Mouse (Mus musculus): ENCODE results near the gene Cul7.
A peak's percentile ranks its signal among the peaks of the same experiment; 100 is the strongest.

Gene Cul7

GRCm38 (mm10) chr17:46628791-46629684, 21.1 kb upstream of the Cul7 start, which contains the start of gene Ptk7:
TSS of gene Ptk7 (minus strand) at chr17:46629504.
- DNase-seq (ENCODE audit: low read depth) = peak; percentile 85

DNA sequence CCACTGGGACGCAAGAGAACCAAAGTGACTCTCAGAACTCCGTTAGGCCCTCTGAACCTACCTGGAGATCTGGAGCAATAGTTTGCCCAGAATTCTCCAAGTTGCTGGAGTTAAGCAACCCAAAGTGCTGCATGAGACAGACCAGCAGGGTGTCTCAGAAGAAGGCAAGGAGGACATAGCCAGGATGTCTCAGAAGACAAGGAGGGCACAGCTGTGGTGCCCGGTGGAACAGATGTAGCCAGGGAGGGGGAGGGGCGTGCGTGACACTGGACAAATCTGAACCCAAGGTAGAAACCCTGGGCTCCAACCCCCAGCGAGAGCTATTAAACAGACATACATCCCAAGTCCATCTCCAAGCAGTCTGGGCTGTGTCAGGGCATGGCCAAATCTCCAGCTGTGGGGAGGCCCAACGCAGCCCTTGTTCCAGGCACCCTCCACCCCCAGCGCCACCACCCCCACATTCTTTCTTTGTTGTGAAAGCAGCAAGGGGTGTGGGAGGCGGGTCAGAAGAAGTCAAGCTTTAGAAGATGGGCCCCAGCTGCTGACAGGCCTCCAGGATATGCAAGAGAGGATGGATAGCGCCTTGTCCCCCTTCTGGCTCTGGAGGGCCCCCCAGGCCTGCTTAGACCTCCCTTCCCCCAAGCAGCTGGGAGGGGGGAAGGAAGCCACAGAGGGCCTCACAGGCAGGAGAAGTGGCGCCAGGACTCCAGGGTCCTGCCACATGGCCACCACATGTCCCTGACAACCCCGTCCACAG, 20.3 kb upstream of the Cul7 start:
- DNase-seq (ENCODE audit: low read depth) = peak; percentile 74

GRCm38 (mm10) chr17:46636831-46637523, 13.2 kb upstream of the Cul7 start:
- peak; percentile 93 for DNase-seq (ENCODE audit: low read depth)

- DNase-seq (ENCODE audit: low read depth) = no peak
These were observed 10.2 kb upstream of the Cul7 start for GRCm38 (mm10) chr17:46639929-46640328.

- no peak for DNase-seq (ENCODE audit: low read depth)
These were observed 8.1 kb upstream of the Cul7 start for GRCm38 (mm10) chr17:46642060-46642459.

DNA sequence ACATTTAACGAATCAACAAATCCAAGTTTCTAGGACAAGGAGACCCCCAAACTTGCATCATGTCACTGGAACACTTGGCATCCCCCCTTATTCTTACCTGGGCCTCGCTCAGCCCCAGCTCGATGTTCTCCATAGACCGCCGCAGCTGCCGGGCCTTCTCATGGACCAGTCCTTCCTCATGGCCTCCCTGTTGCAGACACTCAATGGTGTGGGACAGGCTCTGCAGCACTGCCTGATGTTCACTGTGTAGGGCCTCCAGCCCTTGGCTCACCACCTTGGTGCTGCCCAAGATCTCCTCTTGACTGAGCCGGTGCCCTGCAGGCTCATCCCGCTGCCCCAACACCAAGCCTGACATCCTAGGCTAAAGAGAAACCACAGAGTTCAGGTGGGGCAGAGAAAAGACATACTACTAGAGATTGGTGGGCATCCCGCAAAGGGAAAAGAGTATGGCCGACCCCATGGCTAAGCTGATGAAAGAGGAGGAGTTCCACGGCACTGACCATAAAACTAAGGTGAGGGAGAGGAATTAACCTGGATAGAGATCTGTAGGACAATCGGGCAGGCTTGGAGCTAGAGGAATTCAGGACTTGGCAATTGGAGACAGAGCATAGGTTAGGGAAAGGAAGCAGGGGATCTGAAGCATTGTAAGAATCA, 5.9 kb upstream of the Cul7 start:
- DNase-seq (ENCODE audit: low read depth) = no peak

GRCm38 (mm10) chr17:46644916-46645475, 5.1 kb upstream of the Cul7 start:
- peak; percentile 58 for DNase-seq (ENCODE audit: low read depth)

DNA sequence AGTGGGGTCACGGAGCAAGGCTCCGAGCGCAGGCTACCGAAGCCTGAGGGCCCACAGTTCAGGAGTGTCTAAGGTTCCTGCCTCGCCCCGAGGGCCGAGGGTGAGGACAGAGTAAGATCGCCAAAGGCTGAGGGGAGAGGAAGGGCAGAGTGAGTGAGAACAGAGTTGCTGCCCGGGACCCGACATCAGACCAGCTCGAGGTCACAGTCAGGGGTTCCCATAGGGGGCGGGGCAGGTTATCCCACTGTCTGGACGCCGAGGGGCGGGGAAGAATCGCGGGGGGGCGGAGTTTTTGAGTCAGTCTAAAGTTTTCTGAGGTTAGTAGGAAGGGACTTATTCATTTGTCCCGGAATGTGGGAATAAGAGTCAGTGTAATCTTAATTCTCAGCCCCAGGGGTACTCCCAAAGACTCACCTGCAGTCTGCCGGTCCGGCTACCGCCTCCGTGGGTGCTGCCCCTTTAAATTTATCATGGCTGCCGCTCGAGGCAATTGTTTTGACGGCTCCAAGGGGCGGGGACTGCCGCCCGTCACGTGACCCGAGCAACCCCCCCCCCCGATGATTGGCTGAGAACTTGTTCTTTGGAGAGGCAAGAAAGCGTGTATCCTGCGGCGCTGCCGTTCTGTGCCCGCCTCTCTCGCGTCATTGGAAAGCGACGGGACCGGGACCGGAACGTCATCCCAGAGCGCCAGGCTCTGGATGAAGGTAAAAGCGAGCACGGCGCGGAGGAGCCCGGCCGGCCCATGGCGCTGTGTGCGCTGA, 4.4 kb upstream of the Cul7 start, which contains the start of the genes Klc4 and Mrpl2:
Gene Klc4 (minus strand): TSS at position 462 of the 761 bp plus-strand sequence.
Gene Mrpl2 (plus strand): TSS at position 669 of the 761 bp plus-strand sequence.
- DNase-seq (ENCODE audit: low read depth) = peak; percentile 99

- no peak for DNase-seq (ENCODE audit: low read depth)
These were observed 3.8 kb upstream of the Cul7 start for GRCm38 (mm10) chr17:46646322-46646662.

DNA sequence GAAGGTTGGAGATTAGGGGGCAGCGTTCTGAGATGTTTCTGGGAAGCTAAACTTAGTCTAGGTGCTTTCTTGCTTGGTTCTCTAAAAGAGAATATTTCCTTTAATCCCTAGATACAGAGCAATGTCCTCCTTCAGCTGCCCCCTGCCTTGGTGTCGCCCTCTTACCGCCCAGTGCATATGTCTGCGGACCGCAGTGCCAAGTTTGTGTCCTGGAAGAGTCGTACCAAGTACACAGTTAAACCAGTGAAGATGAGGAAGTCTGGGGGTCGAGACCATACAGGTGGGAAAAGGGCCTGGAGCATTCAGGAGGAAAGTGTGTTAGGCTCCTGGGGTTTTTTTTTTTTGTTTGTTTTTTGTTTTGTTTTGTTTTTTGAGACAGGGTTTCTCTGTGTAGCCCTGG, 2.9 kb upstream of the Cul7 start:
- no peak for DNase-seq (ENCODE audit: low read depth)

- DNase-seq (ENCODE audit: low read depth) = no peak
These were observed 1.7 kb upstream of the Cul7 start for GRCm38 (mm10) chr17:46648436-46648835.

DNA sequence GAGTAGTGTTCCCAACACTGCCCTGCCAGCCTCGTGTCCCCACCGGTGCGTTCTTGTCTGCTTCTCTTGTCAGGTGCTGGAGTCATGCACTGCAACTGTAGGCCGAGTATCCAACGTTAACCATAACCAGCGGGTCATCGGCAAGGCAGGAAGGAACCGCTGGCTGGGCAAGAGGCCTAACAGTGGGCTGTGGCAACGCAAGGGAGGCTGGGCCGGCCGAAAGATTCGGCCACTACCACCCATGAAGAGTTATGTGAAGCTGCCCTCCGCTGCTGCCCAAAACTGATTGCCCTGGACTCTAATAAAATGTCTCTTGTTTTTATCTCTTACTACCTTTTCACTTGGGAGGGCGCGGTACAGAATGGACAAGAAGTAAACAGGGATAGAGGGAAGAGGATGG, 326 bp upstream of the Cul7 start:
- DNase-seq (ENCODE audit: low read depth) = no peak

DNA sequence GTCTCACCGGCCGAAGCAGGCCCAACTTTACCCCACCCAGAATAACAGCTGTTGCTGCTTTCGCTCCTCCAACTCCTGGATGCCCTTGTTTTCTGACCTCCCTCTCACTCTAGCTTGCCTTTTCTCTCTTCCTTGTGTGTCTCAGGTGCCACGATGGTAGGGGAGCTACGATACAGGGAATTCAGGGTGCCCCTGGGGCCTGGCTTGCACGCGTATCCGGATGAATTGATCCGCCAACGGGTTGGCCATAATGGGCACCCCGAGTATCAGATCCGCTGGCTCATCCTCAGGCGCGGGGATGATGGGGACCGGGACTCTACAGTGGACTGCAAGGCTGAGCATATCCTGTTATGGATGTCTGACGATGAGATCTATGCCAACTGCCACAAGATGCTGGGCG, 1.2 kb downstream of the Cul7 start:
- no peak for DNase-seq (ENCODE audit: low read depth)

DNA sequence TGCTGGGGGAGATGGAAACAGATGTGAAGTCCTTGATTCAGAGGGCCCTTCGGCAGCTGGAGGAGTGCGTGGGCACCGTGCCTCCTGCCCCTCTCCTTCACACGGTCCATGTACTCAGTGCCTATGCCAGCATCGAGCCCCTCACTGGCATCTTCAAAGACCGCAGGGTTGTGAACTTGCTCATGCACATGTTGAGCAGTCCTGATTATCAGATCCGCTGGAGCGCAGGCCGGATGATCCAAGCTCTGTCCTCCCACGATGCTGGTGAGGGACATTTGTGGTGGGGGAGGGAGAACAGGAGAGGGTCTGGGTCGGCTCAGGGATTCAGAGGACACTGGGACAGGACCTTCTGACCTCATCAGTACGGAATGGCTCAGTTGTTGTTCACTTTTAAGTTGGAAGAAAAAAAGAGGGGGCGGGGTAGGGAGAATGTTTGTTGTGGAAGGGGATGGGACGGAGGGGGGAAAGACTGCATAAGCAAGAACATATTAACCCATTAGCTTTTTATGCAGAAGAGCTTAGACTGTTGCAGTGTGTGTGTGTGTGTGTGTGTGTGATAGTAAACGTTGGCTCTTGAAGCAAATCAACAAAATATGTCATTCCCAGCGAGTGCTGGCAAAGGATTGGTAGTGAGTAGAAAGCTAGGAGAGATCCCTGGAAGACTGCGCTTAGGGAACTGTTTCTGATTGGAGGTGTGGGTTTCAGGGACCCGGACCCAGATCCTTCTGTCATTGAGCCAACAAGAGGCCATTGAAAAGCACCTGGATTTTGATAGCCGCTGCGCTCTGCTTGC, 1.8 kb downstream of the Cul7 start:
- no peak for DNase-seq (ENCODE audit: low read depth)

GRCm38 (mm10) chr17:46656054-46656453, 5.9 kb downstream of the Cul7 start:
- no peak for DNase-seq (ENCODE audit: low read depth)

GRCm38 (mm10) chr17:46661351-46661750, 11.2 kb downstream of the Cul7 start:
- DNase-seq (ENCODE audit: low read depth) = no peak

- DNase-seq (ENCODE audit: low read depth) = no peak
These were observed 11.8 kb downstream of the Cul7 start for GRCm38 (mm10) chr17:46661981-46662380.

- DNase-seq (ENCODE audit: low read depth) = no peak
These were observed 12.6 kb downstream of the Cul7 start for GRCm38 (mm10) chr17:46662730-46663129.

- no peak for DNase-seq (ENCODE audit: low read depth)
These were observed 17.6 kb downstream of the Cul7 start for GRCm38 (mm10) chr17:46667712-46668111.

- DNase-seq (ENCODE audit: low read depth) = no peak
These were observed 19.8 kb downstream of the Cul7 start for GRCm38 (mm10) chr17:46669911-46670310.

Measured in NIH3T3 (cell line).